Mouse (Mus musculus) midbrain, embryonic 12.5 days (tissue): Measurements from ENCODE around the gene Elobl. TPM values are rescaled to one million over a fixed set of nuclear protein-coding genes. Genes with fewer than 3 reads are reported as not detected.

ENCODE experiments used
- ATAC-seq: fragments of 200-750 bp; cut with Nextera tagmentation; 2 replicates; pipeline ENCODE4 v1.8.0; 2017; ENCODE audit warnings: low read depth, moderate TSS enrichment, moderate library complexity; ENCODE audit not compliant: low FRiP score
- H3K27ac ChIP-seq: fragments of 300-500 bp; sonication (generic); replicated peaks from 2 replicates; pipeline ENCODE4 v1.5.1; 2016; ENCODE audit warnings: mild to moderate bottlenecking
- H3K27me3 ChIP-seq: fragments of 300-500 bp; sonication (generic); 2 replicates; pipeline ENCODE4 v1.6.1; 2016; ENCODE audit warnings: mild to moderate bottlenecking
- H3K36me3 ChIP-seq: fragments of 300-500 bp; sonication (generic); 2 replicates; pipeline ENCODE4 v1.6.1; 2016
- H3K4me1 ChIP-seq: fragments of 300-500 bp; sonication (generic); 2 replicates; pipeline ENCODE4 v1.6.1; 2016
- H3K4me2 ChIP-seq: fragments of 300-500 bp; sonication (generic); replicated peaks from 2 replicates; pipeline ENCODE4 v1.6.1; 2016; ENCODE audit warnings: mild to moderate bottlenecking, moderate library complexity
- H3K4me3 ChIP-seq: fragments of 300-500 bp; sonication (generic); 2 replicates; pipeline ENCODE4 v1.5.1; 2016; ENCODE audit warnings: mild to moderate bottlenecking
- H3K9ac ChIP-seq: fragments of 300-500 bp; sonication (generic); replicated peaks from 2 replicates; pipeline ENCODE4 v1.6.1; 2016; ENCODE audit warnings: mild to moderate bottlenecking, moderate library complexity
- H3K9me3 ChIP-seq: fragments of 300-500 bp; sonication (generic); 2 replicates; pipeline ENCODE4 v1.6.1; 2016; ENCODE audit warnings: mild to moderate bottlenecking
- WGBS: fragments of 180-500 bp; shearing (Covaris S2); methylation state at CpG from one replicate; pipeline ENCODE4 v1.1.7; 2016; 5-methylcytosine and 5-hydroxymethylcytosine counted together
- polyA plus RNA-seq: library from polyadenylated mRNA; unstranded; fragments of >200 nt; fragmentation: Nextera tagmentation; extraction: Ambion mirVana; gene quantifications from 2 replicates; pipeline ENCODE4 v1.2.1, GENCODE M21; 2016

The Elobl gene
- not detected in 2 replicates for polyA plus RNA-seq

GRCm38 (mm10) chr11:88966881-88967361, at the start of gene Elobl:
Gene Elobl, minus strand, starts transcription at chr11:88966931.
- no peaks in the 10 kb centered on the region for H3K36me3 ChIP-seq
- H3K9ac ChIP-seq = no peak within 1 kb of the TSS
- no peak within 1 kb of the TSS for H3K4me3 ChIP-seq

GRCm38 (mm10) chr11:89012241-89012640, 45.5 kb upstream of the Elobl start:
- no peak for ATAC-seq
- no peaks in the 10 kb centered on the region for H3K27me3 ChIP-seq
- no peaks in the 10 kb centered on the region for H3K4me1 ChIP-seq
- H3K4me2 ChIP-seq = no peak overlapping the region
- no peaks in the 10 kb centered on the region for H3K36me3 ChIP-seq
- WGBS = 85% methylated on average over 5 of the region's 5 CpGs
- no peak overlapping the region for H3K4me3 ChIP-seq
- H3K27ac ChIP-seq = no peak overlapping the region
- no peaks in the 10 kb centered on the region for H3K9me3 ChIP-seq
- no peak overlapping the region for H3K9ac ChIP-seq

More at GRCm38 (mm10) chr11:88966881-88967361, at the start of gene Elobl:
- Histone ChIP-seq H3K9me3 (no peaks in the 10 kb centered on the region), H3K4me1 (no peaks in the 10 kb centered on the region), H3K27me3 (no peaks in the 10 kb centered on the region), H3K4me2 (no peak within 1 kb of the TSS), H3K27ac (no peak within 1 kb of the TSS)
- ATAC-seq = no peak
- WGBS = 83% methylated on average over 3 of the region's 3 CpGs

GRCm38 (mm10) chr11:89009496-89009895, 42.8 kb upstream of the Elobl start:
- H3K4me1 ChIP-seq = no peaks in the 10 kb centered on the region
- no peaks in the 10 kb centered on the region for H3K36me3 ChIP-seq
- H3K27me3 ChIP-seq = no peaks in the 10 kb centered on the region
- ATAC-seq = no peak
- no peak overlapping the region for H3K4me3 ChIP-seq
- 81% methylated on average over 7 of the region's 7 CpGs for WGBS
- H3K4me2 ChIP-seq = no peak overlapping the region
- H3K9me3 ChIP-seq = no peaks in the 10 kb centered on the region
- no peak overlapping the region for H3K9ac ChIP-seq
- H3K27ac ChIP-seq = no peak overlapping the region

GRCm38 (mm10) chr11:89009066-89009465, 42.3 kb upstream of the Elobl start:
- no peak overlapping the region for H3K4me3 ChIP-seq
- no peak for ATAC-seq
- no peak overlapping the region for H3K9ac ChIP-seq
- H3K36me3 ChIP-seq = no peaks in the 10 kb centered on the region
- 93% methylated on average over 9 of the region's 9 CpGs for WGBS
- no peaks in the 10 kb centered on the region for H3K27me3 ChIP-seq
- H3K9me3 ChIP-seq = no peaks in the 10 kb centered on the region
- H3K4me2 ChIP-seq = no peak overlapping the region
- H3K4me1 ChIP-seq = no peaks in the 10 kb centered on the region
- H3K27ac ChIP-seq = no peak overlapping the region

GRCm38 (mm10) chr11:89007582-89007981, 40.9 kb upstream of the Elobl start:
- Histone ChIP-seq H3K9me3 (no peaks in the 10 kb centered on the region), H3K27ac (no peak overlapping the region)
- 91% methylated on average over 3 of the region's 3 CpGs for WGBS

GRCm38 (mm10) chr11:89006404-89006803, 39.7 kb upstream of the Elobl start:
- H3K27me3 ChIP-seq = no peaks in the 10 kb centered on the region; the same call in 1 of the 2 replicates
- H3K9ac ChIP-seq = no peak overlapping the region
- no peaks in the 10 kb centered on the region for H3K36me3 ChIP-seq
- H3K4me1 ChIP-seq = no peaks in the 10 kb centered on the region
- no peak overlapping the region for H3K27ac ChIP-seq
- ATAC-seq = no peak
- no peaks in the 10 kb centered on the region for H3K9me3 ChIP-seq
- no peak overlapping the region for H3K4me2 ChIP-seq
- no peak overlapping the region for H3K4me3 ChIP-seq

More at GRCm38 (mm10) chr11:89007582-89007981, 40.9 kb upstream of the Elobl start:
- Histone ChIP-seq H3K4me2 (no peak overlapping the region), H3K9ac (no peak overlapping the region), H3K36me3 (no peaks in the 10 kb centered on the region), H3K4me3 (no peak overlapping the region), H3K27me3 (no peaks in the 10 kb centered on the region), H3K4me1 (no peaks in the 10 kb centered on the region)
- no peak for ATAC-seq

- no peaks in the 10 kb centered on the region for H3K4me1 ChIP-seq
- no peaks in the 10 kb centered on the region for H3K36me3 ChIP-seq
- peaks cover 3% of the 10 kb centered on the region for H3K27me3 ChIP-seq
- H3K4me3 ChIP-seq = no peak overlapping the region
- no peak overlapping the region for H3K9ac ChIP-seq
- 84% methylated on average over 5 of the region's 5 CpGs for WGBS
- no peaks in the 10 kb centered on the region for H3K9me3 ChIP-seq
- no peak overlapping the region for H3K27ac ChIP-seq
- no peak overlapping the region for H3K4me2 ChIP-seq
- no peak for ATAC-seq
Observed at GRCm38 (mm10) chr11:89005473-89005872, 38.7 kb upstream of the Elobl start.

GRCm38 (mm10) chr11:89003726-89004125, 37.0 kb upstream of the Elobl start:
- H3K4me1 ChIP-seq = peaks cover 8% of the 10 kb centered on the region; the same call in 1 of the 2 replicates
- H3K27me3 ChIP-seq = peaks cover 20% of the 10 kb centered on the region
- no peak overlapping the region for H3K27ac ChIP-seq
- no peak overlapping the region for H3K4me2 ChIP-seq
- ATAC-seq = no peak
- no peak overlapping the region for H3K4me3 ChIP-seq
- H3K36me3 ChIP-seq = no peaks in the 10 kb centered on the region
- no peak overlapping the region for H3K9ac ChIP-seq
- no peaks in the 10 kb centered on the region for H3K9me3 ChIP-seq
- WGBS = 86% methylated on average over 4 of the region's 4 CpGs

GRCm38 (mm10) chr11:89003078-89003477, 36.3 kb upstream of the Elobl start:
- Histone ChIP-seq H3K9me3 (no peaks in the 10 kb centered on the region), H3K4me2 (no peak overlapping the region), H3K36me3 (no peaks in the 10 kb centered on the region), H3K9ac (no peak overlapping the region), H3K27ac (no peak overlapping the region), H3K4me3 (no peak overlapping the region), H3K27me3 (peaks cover 27% of the 10 kb centered on the region), H3K4me1 (peaks cover 11% of the 10 kb centered on the region; the same call in 1 of the 2 replicates)
- 74% methylated on average over 6 of the region's 6 CpGs for WGBS
- no peak for ATAC-seq

GRCm38 (mm10) chr11:89002621-89003020, 35.9 kb upstream of the Elobl start:
- ATAC-seq = no peak
- Histone ChIP-seq H3K9ac (no peak overlapping the region), H3K4me1 (peaks cover 11% of the 10 kb centered on the region; the same call in 1 of the 2 replicates), H3K27ac (no peak overlapping the region), H3K4me3 (no peak overlapping the region), H3K9me3 (no peaks in the 10 kb centered on the region), H3K27me3 (peaks cover 30% of the 10 kb centered on the region), H3K4me2 (no peak overlapping the region), H3K36me3 (no peaks in the 10 kb centered on the region)
- 81% methylated on average over 5 of the region's 5 CpGs for WGBS

GRCm38 (mm10) chr11:89002068-89002467, 35.3 kb upstream of the Elobl start:
- Histone ChIP-seq H3K9ac (no peak overlapping the region), H3K4me1 (peaks cover 11% of the 10 kb centered on the region; the same call in 1 of the 2 replicates), H3K27me3 (peaks cover 30% of the 10 kb centered on the region), H3K27ac (no peak overlapping the region), H3K36me3 (no peaks in the 10 kb centered on the region), H3K4me3 (no peak overlapping the region), H3K4me2 (no peak overlapping the region), H3K9me3 (no peaks in the 10 kb centered on the region)
- WGBS = 97% methylated on average over 5 of the region's 5 CpGs
- no peak for ATAC-seq

- ATAC-seq = no peak
- H3K4me1 ChIP-seq = peaks cover 11% of the 10 kb centered on the region; the same call in 1 of the 2 replicates
- H3K27me3 ChIP-seq = peaks cover 30% of the 10 kb centered on the region
- H3K4me2 ChIP-seq = no peak overlapping the region
- no peak overlapping the region for H3K9ac ChIP-seq
- no peaks in the 10 kb centered on the region for H3K9me3 ChIP-seq
- H3K36me3 ChIP-seq = no peaks in the 10 kb centered on the region
- WGBS = 96% methylated on average over 7 of the region's 7 CpGs
- H3K27ac ChIP-seq = no peak overlapping the region
- no peak overlapping the region for H3K4me3 ChIP-seq
Observed at GRCm38 (mm10) chr11:89001569-89001968, 34.8 kb upstream of the Elobl start.

- Histone ChIP-seq H3K4me2 (no peak overlapping the region; the same call in 1 of the 2 replicates), H3K27ac (no peak overlapping the region), H3K4me3 (no peak overlapping the region), H3K27me3 (peaks cover 30% of the 10 kb centered on the region), H3K36me3 (no peaks in the 10 kb centered on the region), H3K9me3 (no peaks in the 10 kb centered on the region), H3K9ac (no peak overlapping the region), H3K4me1 (peaks cover 11% of the 10 kb centered on the region; the same call in 1 of the 2 replicates)
- ATAC-seq = no peak
Observed at GRCm38 (mm10) chr11:89000527-89000819, 33.7 kb upstream of the Elobl start.
